Mouse (Mus musculus): ENCODE data around the gene Gpld1.

DNA sequence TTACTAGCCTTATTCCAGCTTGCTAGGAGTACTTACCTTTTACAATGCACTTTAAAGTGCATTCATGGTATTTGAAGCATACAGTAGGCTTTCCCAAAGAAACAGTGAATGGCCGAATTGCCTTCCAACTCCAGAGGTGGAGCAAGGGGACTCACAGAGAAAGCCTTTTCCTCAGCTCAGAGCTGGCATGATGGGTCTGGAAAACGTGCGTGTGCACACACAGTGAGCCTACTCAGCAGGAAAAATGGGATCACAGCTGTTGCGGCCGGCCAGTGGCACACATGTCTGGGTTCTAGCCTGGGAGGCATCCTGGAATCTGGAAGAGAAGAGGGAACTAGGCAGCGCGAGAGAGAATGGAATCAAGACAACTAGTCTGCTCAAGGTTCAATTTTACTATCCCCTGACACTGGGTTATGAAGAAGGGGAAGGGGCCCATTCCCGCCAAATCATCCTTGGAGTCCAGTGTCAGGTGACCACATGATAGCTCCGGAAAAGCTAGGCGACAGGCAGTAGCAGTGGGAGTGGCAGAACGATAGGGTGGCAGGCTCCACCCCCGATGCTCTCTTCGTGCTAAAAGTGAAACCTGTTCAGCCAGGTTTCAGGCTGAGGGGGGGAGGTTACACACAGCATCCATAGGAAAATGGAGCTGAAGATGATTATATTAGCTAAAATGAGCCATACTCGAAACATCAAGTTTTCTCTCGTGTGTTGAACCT, 22.3 kb downstream of the Gpld1 start:
- TF ChIP-seq POLR2A (IDR thresholded peaks at IDR 0.05; ENCODE audit: low read depth, low read length) = no peak
- TF ChIP-seq CTCF (IDR thresholded peaks at IDR 0.05; ENCODE audit: borderline replicate concordance, insufficient read depth, low read length) = no peak
